Comparison of ENCODE assay signal across 8 mouse cellular contexts in the genomic region with DNA sequence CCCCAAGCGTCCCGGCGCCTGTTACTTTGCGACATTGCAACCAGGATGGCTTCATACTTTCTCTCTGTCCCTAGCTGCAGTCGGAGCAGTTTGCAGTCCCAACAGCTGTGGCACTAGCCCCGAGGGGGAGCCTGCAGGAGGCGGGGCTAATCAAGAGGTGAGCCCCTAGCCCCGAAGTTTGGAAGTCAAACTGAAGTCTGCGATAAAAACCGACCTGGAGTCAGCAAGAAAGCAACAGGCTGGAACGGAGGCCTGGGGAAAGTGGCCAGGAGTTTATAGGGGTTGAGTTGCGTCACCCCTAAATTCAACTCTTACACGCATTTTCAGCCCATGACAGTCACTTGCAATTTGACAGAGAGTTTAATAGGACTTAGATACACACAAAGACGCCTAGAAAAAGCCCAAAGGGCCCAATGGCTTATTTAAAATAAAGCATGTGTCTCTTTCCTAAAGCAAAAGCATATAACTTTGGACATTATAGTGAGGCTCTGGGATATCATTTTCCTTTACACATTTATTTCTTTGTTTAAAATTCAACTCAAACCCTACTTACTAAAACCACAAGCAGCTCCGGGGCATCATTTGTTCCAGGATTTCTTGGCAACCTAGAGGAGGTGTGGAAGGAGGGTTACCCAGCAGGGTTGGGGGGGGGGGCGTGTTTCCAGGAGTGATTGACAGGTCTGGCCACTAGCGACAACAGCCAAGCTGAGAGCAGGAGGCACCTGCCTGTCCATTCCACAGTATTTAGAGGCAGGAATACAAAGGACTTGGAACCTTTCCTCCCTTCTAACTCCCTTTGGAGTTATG. TPM values are rescaled to one million over a fixed set of nuclear protein-coding genes. Genes with fewer than 3 reads are reported as not detected.
DNase-seq lines count a peak whose midpoint lies in the region; ATAC-seq and TF ChIP-seq lines count a peak whose summit lies in the region.

TSS of gene Acss3 (minus strand) at position 140 of the 807 bp plus-strand sequence.

- H3K4me3 ChIP-seq in forebrain, embryonic 13.5 days: peak within 1 kb of the TSS; percentile 40
- H3K4me3 ChIP-seq in stomach, postnatal 0 days (ENCODE audit: low read depth, low read length): peak within 1 kb of the TSS; percentile 45

- peak; percentile 94 for ATAC-seq in forebrain, embryonic 13.5 days
- ATAC-seq in stomach, postnatal 0 days (ENCODE audit: low FRiP score, low TSS enrichment): peak; percentile 88

- peak within 1 kb of the TSS; percentile 54 for H3K9ac ChIP-seq in forebrain, embryonic 13.5 days
- peak within 1 kb of the TSS; percentile 58 for H3K9ac ChIP-seq in stomach, postnatal 0 days (ENCODE audit: low read length)

- no peak; the same call in 1 of the 2 replicates for TF ChIP-seq CTCF in stomach, postnatal 0 days (IDR thresholded peaks at IDR 0.05; ENCODE audit: low read depth)

- no peaks in the 10 kb centered on the region for H3K27me3 ChIP-seq in forebrain, embryonic 13.5 days
- H3K27me3 ChIP-seq in stomach, postnatal 0 days (ENCODE audit: control insufficient read depth, insufficient read depth, low read length): no peaks in the 10 kb centered on the region

- no peaks in the 10 kb centered on the region for H3K9me3 ChIP-seq in forebrain, embryonic 13.5 days (replicated peaks)
- no peaks in the 10 kb centered on the region for H3K9me3 ChIP-seq in stomach, postnatal 0 days (ENCODE audit: control insufficient read depth, low read length)

- WGBS in forebrain, embryonic 13.5 days: 1% methylated on average over 17 of the region's 17 CpGs
- WGBS in stomach, postnatal 0 days: 1% methylated on average over 17 of the region's 17 CpGs

- H3K4me2 ChIP-seq in forebrain, embryonic 13.5 days: peak within 1 kb of the TSS; percentile 62
- H3K4me2 ChIP-seq in stomach, postnatal 0 days (replicated peaks; ENCODE audit: low read depth): peak within 1 kb of the TSS; percentile 69

- intact Hi-C loops in heart, postnatal 14 days (cut with DNase I): no loop called here

- no peak within 1 kb of the TSS for H3K27ac ChIP-seq in forebrain, embryonic 13.5 days
- H3K27ac ChIP-seq in stomach, postnatal 0 days (replicated peaks): no peak within 1 kb of the TSS

- DNase-seq in urinary bladder, adult 18-20 months (ENCODE audit: low spot score in 2 of 2): peak; percentile 53 to 59
- no peak for DNase-seq in urinary bladder, postnatal 10 days (ENCODE audit: low spot score)
- DNase-seq in heart, postnatal 14 days: peak; percentile 37 to 55
- DNase-seq in kidney, postnatal 25 days: peak; percentile 74 to 88
- DNase-seq in mesoderm, embryonic 11.5 days (ENCODE audit: low read depth, low spot score): peak; percentile 85
- DNase-seq in stomach, postnatal 0 days (ENCODE audit: low spot score): peak; percentile 79
- DNase-seq in right cerebral cortex, adult 2 months (ENCODE audit: low spot score in 2 of 2): no peak

- H3K4me1 ChIP-seq in forebrain, embryonic 13.5 days: peaks cover 17% of the 10 kb centered on the region
- no peaks in the 10 kb centered on the region for H3K4me1 ChIP-seq in stomach, postnatal 0 days (replicated peaks; ENCODE audit: control insufficient read depth, insufficient read depth)

- H3K36me3 ChIP-seq in forebrain, embryonic 13.5 days (ENCODE audit: poor library complexity, severe bottlenecking): no peaks in the 10 kb centered on the region
- H3K36me3 ChIP-seq in stomach, postnatal 0 days (ENCODE audit: control insufficient read depth, insufficient read depth, low read length): no peaks in the 10 kb centered on the region

- TF ChIP-seq EP300 in stomach, postnatal 0 days (optimal IDR thresholded peaks at IDR 0.05): no peak

RNA-seq across cellular contexts. Expression of gene Acss3, which starts in this region (rescaled TPM):
- polyA plus RNA-seq in forebrain, embryonic 13.5 days (2015; fragmentation: Nextera tagmentation; extraction: Ambion mirVana): 0.58 and 0.91 TPM in 2 replicates
- 1 to 10 TPM; 3.1 to 5.0 TPM for total RNA-seq in heart, postnatal 14 days (2021)
- 0.24 and 0.28 TPM in 2 replicates for polyA plus RNA-seq in stomach, postnatal 0 days (2015; fragmentation: Nextera tagmentation; extraction: Ambion mirVana)

Comparison
In these comparisons a context has a peak if more than half of its experiments do, and no peak if none do; other contexts are left out.
1. DNase-seq: peak in urinary bladder, adult 18-20 months (2 of 2), heart, postnatal 14 days (2 of 2), kidney, postnatal 25 days (2 of 2) and mesoderm, embryonic 11.5 days (single experiment); none in urinary bladder, postnatal 10 days (single experiment) and right cerebral cortex, adult 2 months (0 of 2).
2. Peak in ATAC-seq, H3K4me3 ChIP-seq, H3K9ac ChIP-seq and H3K4me2 ChIP-seq in forebrain, embryonic 13.5 days; RNA of the gene not detected or under 1 TPM.
3. Peak in DNase-seq, ATAC-seq, H3K4me3 ChIP-seq, H3K9ac ChIP-seq and H3K4me2 ChIP-seq in stomach, postnatal 0 days; RNA of the gene not detected or under 1 TPM.